Mouse (Mus musculus) limb, embryonic 13.5 days (tissue): Measurements from ENCODE around the gene Gda. TPM values are rescaled to one million over a fixed set of nuclear protein-coding genes. Genes with fewer than 3 reads are reported as not detected.

Source experiments
- ATAC-seq: fragments of 200-750 bp; cut with Nextera tagmentation; 2 replicates; pipeline ENCODE4 v1.8.0; 2017; ENCODE audit warnings: low read depth, moderate number of reproducible peaks, moderate TSS enrichment; ENCODE audit not compliant: low FRiP score
- H3K27ac ChIP-seq: fragments of 300-500 bp; sonication (generic); 2 replicates; pipeline ENCODE4 v1.5.1; 2015; ENCODE audit warnings: inconsistent platforms, mild to moderate bottlenecking, moderate library complexity
- H3K27me3 ChIP-seq: fragments of 300-500 bp; sonication (generic); 2 replicates; pipeline ENCODE4 v1.6.1; 2015; ENCODE audit warnings: mild to moderate bottlenecking, inconsistent platforms
- H3K36me3 ChIP-seq: fragments of 300-500 bp; sonication (generic); 2 replicates; pipeline ENCODE4 v1.6.1; 2015; ENCODE audit warnings: inconsistent platforms, mild to moderate bottlenecking, moderate library complexity
- H3K4me1 ChIP-seq: fragments of 300-500 bp; sonication (generic); 2 replicates; pipeline ENCODE4 v1.6.1; 2015; ENCODE audit warnings: inconsistent platforms
- H3K4me2 ChIP-seq: fragments of 300-500 bp; sonication (generic); replicated peaks from 2 replicates; pipeline ENCODE4 v1.6.1; 2015; ENCODE audit warnings: inconsistent platforms, mild to moderate bottlenecking, moderate library complexity
- H3K4me3 ChIP-seq: fragments of 300-500 bp; sonication (generic); 2 replicates; pipeline ENCODE4 v1.5.1; 2015; ENCODE audit warnings: moderate library complexity, mild to moderate bottlenecking, inconsistent platforms
- H3K9ac ChIP-seq: fragments of 300-500 bp; sonication (generic); 2 replicates; pipeline ENCODE4 v1.6.1; 2015; ENCODE audit warnings: mild to moderate bottlenecking, inconsistent platforms
- H3K9me3 ChIP-seq: fragments of 300-500 bp; sonication (generic); 2 replicates; pipeline ENCODE4 v1.6.1; 2016; ENCODE audit warnings: inconsistent platforms
- WGBS: fragments of 180-500 bp; shearing (Covaris S2); methylation state at CpG from one replicate; pipeline ENCODE4 v1.1.7; 2015; 5-methylcytosine and 5-hydroxymethylcytosine counted together
- polyA plus RNA-seq: library from polyadenylated mRNA; unstranded; fragments of >200 nt; fragmentation: Nextera tagmentation; extraction: Ambion mirVana; gene quantifications from 2 replicates; pipeline ENCODE4 v1.2.1, GENCODE M21; 2015

The Gda gene
- polyA plus RNA-seq, 1 experiment from 2014 or later = 0.09 TPM

- Histone ChIP-seq H3K4me2 (no peak overlapping the region), H3K4me3 (no peak overlapping the region), H3K9me3 (no peaks in the 10 kb centered on the region), H3K27ac (no peak overlapping the region), H3K4me1 (no peaks in the 10 kb centered on the region), H3K36me3 (no peaks in the 10 kb centered on the region), H3K9ac (no peak overlapping the region), H3K27me3 (no peaks in the 10 kb centered on the region)
- WGBS = 100% methylated on average over 1 of the region's 1 CpGs
- ATAC-seq = no peak
Measured at GRCm38 (mm10) chr19:21481031-21481430, 7.8 kb upstream of the Gda start.

GRCm38 (mm10) chr19:21480053-21480419, 6.8 kb upstream of the Gda start:
- Histone ChIP-seq H3K9me3 (no peaks in the 10 kb centered on the region), H3K9ac (no peak overlapping the region), H3K27ac (no peak overlapping the region), H3K4me3 (no peak overlapping the region), H3K27me3 (no peaks in the 10 kb centered on the region), H3K4me2 (no peak overlapping the region), H3K36me3 (no peaks in the 10 kb centered on the region), H3K4me1 (no peaks in the 10 kb centered on the region)
- WGBS = 83% methylated on average over 2 of the region's 2 CpGs
- ATAC-seq = no peak

GRCm38 (mm10) chr19:21479183-21480052, 6.2 kb upstream of the Gda start:
- no peak overlapping the region for H3K4me3 ChIP-seq
- no peaks in the 10 kb centered on the region for H3K4me1 ChIP-seq
- no peak overlapping the region for H3K27ac ChIP-seq
- ATAC-seq = no peak
- H3K9ac ChIP-seq = no peak overlapping the region
- WGBS = 71% methylated on average over 18 of the region's 18 CpGs
- no peak overlapping the region for H3K4me2 ChIP-seq
- H3K9me3 ChIP-seq = no peaks in the 10 kb centered on the region
- no peaks in the 10 kb centered on the region for H3K36me3 ChIP-seq
- H3K27me3 ChIP-seq = no peaks in the 10 kb centered on the region

- no peak overlapping the region for H3K27ac ChIP-seq
- WGBS = 66% methylated on average over 3 of the region's 3 CpGs
- H3K4me3 ChIP-seq = no peak overlapping the region
- no peaks in the 10 kb centered on the region for H3K36me3 ChIP-seq
- H3K4me1 ChIP-seq = no peaks in the 10 kb centered on the region
- H3K4me2 ChIP-seq = no peak overlapping the region
- H3K9ac ChIP-seq = no peak overlapping the region
- H3K27me3 ChIP-seq = peaks cover 3% of the 10 kb centered on the region
- ATAC-seq = no peak
- no peaks in the 10 kb centered on the region for H3K9me3 ChIP-seq
Measured at GRCm38 (mm10) chr19:21478538-21478937, 5.3 kb upstream of the Gda start.

- ATAC-seq = no peak
- WGBS = 77% methylated on average over 2 of the region's 2 CpGs
- no peak overlapping the region for H3K9ac ChIP-seq
Measured at GRCm38 (mm10) chr19:21477780-21478179, 4.5 kb upstream of the Gda start.

GRCm38 (mm10) chr19:21476782-21477181, 3.5 kb upstream of the Gda start:
- Histone ChIP-seq H3K9ac (no peak overlapping the region), H3K4me3 (no peak overlapping the region), H3K27ac (no peak overlapping the region), H3K36me3 (no peaks in the 10 kb centered on the region), H3K27me3 (peaks cover 21% of the 10 kb centered on the region), H3K4me1 (peaks cover 7% of the 10 kb centered on the region; the same call in 1 of the 2 replicates), H3K4me2 (no peak overlapping the region), H3K9me3 (no peaks in the 10 kb centered on the region)
- WGBS = 68% methylated on average over 3 of the region's 3 CpGs
- ATAC-seq = no peak

More at GRCm38 (mm10) chr19:21477780-21478179, 4.5 kb upstream of the Gda start:
- Histone ChIP-seq H3K36me3 (no peaks in the 10 kb centered on the region), H3K4me2 (no peak overlapping the region), H3K4me3 (no peak overlapping the region), H3K9me3 (no peaks in the 10 kb centered on the region), H3K27me3 (peaks cover 11% of the 10 kb centered on the region), H3K4me1 (no peaks in the 10 kb centered on the region), H3K27ac (no peak overlapping the region)

GRCm38 (mm10) chr19:21472121-21472780, 994 bp downstream of the Gda start:
- H3K27ac ChIP-seq = no peak overlapping the region
- H3K4me3 ChIP-seq = peak overlapping the region; percentile 52
- 2% methylated on average over 48 of the region's 48 CpGs for WGBS
- peaks cover 7% of the 10 kb centered on the region; the same call in 1 of the 2 replicates for H3K4me1 ChIP-seq
- peak overlapping the region; percentile 87 for H3K4me2 ChIP-seq
- H3K9ac ChIP-seq = peak overlapping the region; percentile 45
- ATAC-seq = peak; percentile 57
- H3K27me3 ChIP-seq = peaks cover 37% of the 10 kb centered on the region
- 0 out of 2 replicates have a peak, but pooled peaks cover 9% of the 10 kb centered on the region for H3K9me3 ChIP-seq
- H3K36me3 ChIP-seq = no peaks in the 10 kb centered on the region

GRCm38 (mm10) chr19:21461221-21461960, 11.9 kb downstream of the Gda start:
- Histone ChIP-seq H3K4me1 (no peaks in the 10 kb centered on the region), H3K4me2 (no peak overlapping the region), H3K9me3 (no peaks in the 10 kb centered on the region), H3K4me3 (no peak overlapping the region), H3K27ac (no peak overlapping the region), H3K9ac (no peak overlapping the region), H3K36me3 (no peaks in the 10 kb centered on the region), H3K27me3 (no peaks in the 10 kb centered on the region)
- ATAC-seq = no peak
- WGBS = 77% methylated on average over 5 of the region's 5 CpGs

GRCm38 (mm10) chr19:21457461-21457860, 15.8 kb downstream of the Gda start:
- no peaks in the 10 kb centered on the region for H3K9me3 ChIP-seq
- no peaks in the 10 kb centered on the region for H3K36me3 ChIP-seq
- H3K4me1 ChIP-seq = no peaks in the 10 kb centered on the region
- H3K4me3 ChIP-seq = no peak overlapping the region
- H3K27me3 ChIP-seq = no peaks in the 10 kb centered on the region
- H3K4me2 ChIP-seq = no peak overlapping the region
- 80% methylated on average over 4 of the region's 4 CpGs for WGBS
- no peak overlapping the region for H3K27ac ChIP-seq
- ATAC-seq = no peak
- no peak overlapping the region for H3K9ac ChIP-seq

- H3K4me3 ChIP-seq = no peak overlapping the region
- WGBS = 85% methylated on average over 3 of the region's 3 CpGs
- H3K9me3 ChIP-seq = no peaks in the 10 kb centered on the region
- H3K9ac ChIP-seq = no peak overlapping the region
- no peak for ATAC-seq
- no peak overlapping the region for H3K4me2 ChIP-seq
- no peaks in the 10 kb centered on the region for H3K27me3 ChIP-seq
- no peaks in the 10 kb centered on the region for H3K36me3 ChIP-seq
- H3K27ac ChIP-seq = no peak overlapping the region
- H3K4me1 ChIP-seq = no peaks in the 10 kb centered on the region
Measured at GRCm38 (mm10) chr19:21441787-21442186, 31.5 kb downstream of the Gda start.

- ATAC-seq = no peak
- H3K4me2 ChIP-seq = no peak overlapping the region
- no peak overlapping the region for H3K27ac ChIP-seq
- H3K9me3 ChIP-seq = no peaks in the 10 kb centered on the region
- no peak overlapping the region for H3K9ac ChIP-seq
- no peaks in the 10 kb centered on the region for H3K36me3 ChIP-seq
- WGBS = 88% methylated on average over 6 of the region's 6 CpGs
- no peak overlapping the region for H3K4me3 ChIP-seq
- no peaks in the 10 kb centered on the region for H3K27me3 ChIP-seq
- H3K4me1 ChIP-seq = no peaks in the 10 kb centered on the region
Measured at GRCm38 (mm10) chr19:21440841-21441240, 32.4 kb downstream of the Gda start.

- Histone ChIP-seq H3K27me3 (no peaks in the 10 kb centered on the region), H3K9me3 (no peaks in the 10 kb centered on the region), H3K4me1 (no peaks in the 10 kb centered on the region), H3K36me3 (no peaks in the 10 kb centered on the region), H3K9ac (no peak overlapping the region), H3K27ac (no peak overlapping the region), H3K4me2 (no peak overlapping the region), H3K4me3 (no peak overlapping the region)
- 62% methylated on average over 3 of the region's 3 CpGs for WGBS
- no peak for ATAC-seq
Measured at GRCm38 (mm10) chr19:21439141-21439737, 34.0 kb downstream of the Gda start.
